Mouse (Mus musculus): ENCODE results near the gene Tnfrsf13c.

DNA sequence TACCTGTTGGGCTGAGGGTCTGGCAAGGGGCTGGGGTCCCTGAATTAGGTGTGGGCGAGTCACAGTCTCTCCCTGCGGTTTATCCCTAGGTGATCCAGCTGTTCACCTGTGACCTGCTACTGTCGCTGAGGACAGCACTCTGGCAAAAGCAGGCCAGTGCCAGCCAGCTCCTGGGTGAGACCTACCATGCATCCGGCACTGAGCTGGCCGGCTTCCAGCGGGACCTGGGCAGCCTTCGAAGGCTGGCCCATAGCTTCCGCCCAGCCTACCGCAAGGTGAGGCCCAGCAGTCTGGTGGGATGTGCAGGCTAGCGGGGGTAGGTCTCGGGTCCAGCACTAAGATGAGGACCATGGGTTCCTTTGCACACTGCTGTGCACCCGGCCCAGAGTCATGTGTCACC is 24.6 kb downstream of the Tnfrsf13c start:
- TF ChIP-seq MAFK (IDR thresholded peaks at IDR 0.05; ENCODE audit: insufficient replicate concordance, low read length) (no peak), SMC3 (IDR thresholded peaks at IDR 0.05; ENCODE audit: low read depth, low read length) (no peak), EP300 (IDR thresholded peaks at IDR 0.05; ENCODE audit: low read length) (no peak), CTCF (conservative IDR thresholded peaks at IDR 0.05 in 1 of 2, IDR thresholded peaks at IDR 0.05 in 1 of 2; ENCODE audit: low read depth in 2 of 2, low read length in 2 of 2) (no peak), ETS1 (conservative IDR thresholded peaks at IDR 0.05; ENCODE audit: low read depth, low read length) (no peak)

Measured in CH12.LX (cell line).